Mouse (Mus musculus): ENCODE measurements around the gene Ppfia2.

Ppfia2 gene

DNA sequence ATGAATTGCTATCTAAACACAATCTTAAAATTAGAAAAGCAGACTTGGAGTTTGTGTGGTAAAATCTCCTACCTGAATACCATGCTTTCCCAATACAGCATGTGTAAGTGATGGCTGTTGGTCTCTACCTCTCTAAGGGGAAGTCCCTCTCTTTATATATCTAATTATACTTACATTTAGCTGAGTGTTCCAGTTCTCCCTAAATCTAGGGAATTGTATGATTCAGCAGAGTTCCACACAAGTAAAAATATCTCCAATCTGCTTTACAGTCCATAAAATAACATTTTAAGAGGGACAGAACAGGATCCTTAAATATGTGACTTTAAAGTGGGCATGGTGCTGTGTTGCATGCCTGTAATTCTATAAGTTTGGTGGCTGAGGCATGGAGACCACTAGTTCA, 444.7 kb downstream of the Ppfia2 start:
- DNase-seq (ENCODE audit: low spot score in 2 of 2), result no peak

DNA sequence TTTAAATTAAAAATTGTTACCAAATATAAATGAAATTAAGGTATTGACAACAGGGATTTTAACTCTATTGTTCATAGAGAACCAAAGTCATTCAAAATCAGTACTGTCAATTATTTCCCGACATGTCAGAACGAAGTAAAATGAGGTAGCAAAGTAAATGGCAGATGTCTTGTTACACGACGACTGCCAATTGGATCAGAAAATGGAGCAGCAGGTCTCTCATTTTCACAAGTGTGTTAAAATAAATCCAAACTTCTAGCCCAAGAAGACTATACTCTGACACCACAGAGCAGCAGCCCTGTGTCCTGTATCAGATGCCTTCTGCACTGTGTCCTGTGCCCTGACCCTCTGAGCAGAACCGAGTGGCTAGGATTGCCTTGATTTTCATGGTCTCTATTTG, 454.2 kb downstream of the Ppfia2 start:
- no peak for DNase-seq (ENCODE audit: low spot score in 2 of 2)

DNA sequence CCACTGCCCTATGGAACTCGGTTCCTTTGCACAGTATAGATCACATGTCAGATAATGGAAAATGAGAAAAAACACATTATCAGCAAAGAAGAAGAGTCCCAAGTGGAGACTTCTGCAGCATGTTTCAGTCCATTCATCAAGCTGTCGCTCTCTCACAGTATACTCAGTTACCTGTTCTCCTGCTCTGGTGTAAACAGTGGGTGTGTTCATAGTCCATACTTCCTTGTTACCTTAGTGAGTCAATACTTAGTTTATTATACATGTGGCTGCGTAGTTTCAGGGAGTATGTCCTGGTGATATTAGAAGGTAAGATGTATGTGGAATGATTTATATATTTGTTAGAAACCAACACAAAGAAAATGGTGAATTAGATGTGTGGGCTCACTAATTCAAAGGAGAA, 454.7 kb downstream of the Ppfia2 start:
- no peak for DNase-seq (ENCODE audit: low spot score in 2 of 2)

DNA sequence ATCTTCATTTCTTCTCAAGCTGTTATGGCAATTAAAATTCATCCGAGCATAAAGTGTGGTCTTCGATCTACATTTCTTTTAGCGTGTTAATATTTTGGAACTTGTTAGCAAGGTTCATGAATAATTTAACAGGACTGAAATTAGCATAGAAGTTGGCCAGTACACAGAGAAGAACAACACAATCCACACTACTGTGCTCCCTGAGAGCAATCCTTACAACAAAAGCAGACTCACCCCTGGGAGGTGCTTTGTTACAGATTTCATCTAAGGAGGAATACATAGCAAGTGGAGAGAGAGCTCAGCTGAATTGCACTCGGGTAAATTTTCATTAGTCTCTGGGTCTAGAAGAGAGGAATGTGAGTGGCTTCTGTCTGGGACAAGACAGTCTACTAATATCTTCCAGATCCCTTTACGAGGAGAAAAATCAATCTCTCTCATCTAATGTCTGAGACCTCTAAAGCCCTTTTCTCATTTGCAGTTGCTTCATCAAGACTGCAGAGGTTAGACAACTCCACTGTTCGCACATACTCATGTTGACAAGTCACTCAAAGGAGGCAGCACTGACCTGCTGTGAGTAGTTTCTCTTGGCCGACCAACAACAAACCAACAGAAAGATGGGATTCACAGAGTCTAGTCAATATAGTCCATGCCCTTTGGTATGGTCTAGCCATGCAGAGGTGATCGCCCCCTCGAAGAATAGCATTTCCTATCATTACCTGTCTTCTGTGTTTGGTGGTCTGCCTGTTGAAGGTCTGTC, 458.6 kb downstream of the Ppfia2 start:
- no peak for DNase-seq (ENCODE audit: low spot score in 2 of 2)

DNA sequence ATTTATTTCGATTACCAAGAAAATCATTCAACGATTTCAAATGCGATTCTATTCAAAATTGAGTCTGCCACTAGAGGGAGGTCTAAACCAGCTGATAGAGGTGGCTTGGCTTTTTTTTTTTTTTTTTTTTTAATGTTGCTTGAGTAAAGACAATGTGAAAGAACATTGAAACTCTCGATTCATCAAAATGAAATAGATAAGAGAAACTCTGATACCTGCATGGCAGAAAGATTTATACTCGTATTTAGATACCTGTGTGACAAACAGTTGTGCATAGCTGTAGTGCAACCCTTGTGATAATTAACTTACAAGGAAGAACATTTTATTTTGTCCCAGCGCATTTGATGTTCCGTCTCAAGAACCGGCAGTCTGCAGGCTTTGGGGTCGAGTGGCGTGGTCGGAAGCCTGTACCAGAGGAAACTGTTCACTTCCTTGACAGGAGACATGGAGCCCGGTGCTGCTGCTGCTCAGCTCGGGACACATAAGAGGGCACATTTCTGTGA, 462.5 kb downstream of the Ppfia2 start:
- no peak for DNase-seq (ENCODE audit: low spot score in 2 of 2)

DNA sequence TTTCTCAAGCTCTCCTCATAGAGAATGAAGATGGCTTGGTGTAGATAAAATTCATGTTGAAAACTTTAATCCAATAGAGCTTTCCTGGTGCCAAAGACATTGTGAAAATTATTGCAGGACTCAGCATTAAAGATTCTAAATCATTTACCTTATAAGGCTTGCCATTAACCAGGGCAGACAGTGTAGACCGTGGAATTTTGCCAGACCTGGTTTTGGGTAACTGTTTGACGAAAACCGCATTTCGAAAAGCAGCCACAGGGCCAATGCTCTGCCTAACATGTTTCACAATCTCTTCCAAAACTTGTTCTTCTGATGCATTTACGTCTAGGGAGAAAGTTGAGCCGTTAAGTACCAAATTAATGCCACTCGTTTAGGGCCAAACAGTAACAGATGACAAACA, 466.9 kb downstream of the Ppfia2 start:
- no peak for DNase-seq (ENCODE audit: low spot score in 2 of 2)

DNA sequence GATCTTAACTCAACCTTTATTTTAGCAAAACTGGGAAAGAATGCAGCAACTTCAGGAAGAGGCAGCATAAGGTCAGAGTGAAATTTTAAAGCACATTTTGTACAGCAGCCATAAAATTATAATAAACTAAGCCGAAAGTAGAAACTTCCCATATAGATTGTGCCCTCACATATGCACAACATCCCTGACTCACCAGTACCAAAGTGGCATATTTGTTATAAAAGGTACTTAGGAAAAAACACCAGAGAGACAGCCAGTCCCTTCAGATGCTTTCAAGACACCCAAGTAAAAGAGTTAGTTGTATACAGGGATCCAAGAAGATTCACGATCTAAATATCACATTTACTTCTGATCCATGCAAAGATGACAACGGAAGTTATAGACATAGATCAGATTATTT, 468.7 kb downstream of the Ppfia2 start:
- DNase-seq (ENCODE audit: low spot score in 2 of 2), result no peak

DNA sequence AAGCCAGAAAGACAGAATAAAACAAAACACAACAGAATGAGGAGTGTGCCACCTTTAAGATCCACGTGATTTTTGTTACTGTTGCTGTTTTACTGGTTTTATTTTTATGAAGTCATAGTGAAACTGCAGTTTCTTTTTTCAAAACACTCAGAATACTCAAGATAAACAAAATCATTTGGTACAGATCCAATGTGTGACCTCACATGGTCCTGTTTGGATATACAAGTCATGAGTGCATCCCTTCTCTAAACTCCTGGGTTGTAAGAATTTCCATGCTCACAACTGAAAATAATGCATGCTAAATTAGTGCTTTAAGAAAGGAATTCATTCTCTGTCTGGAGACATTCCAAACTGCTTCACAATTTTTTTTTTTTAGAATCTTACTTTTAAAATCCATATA, 469.3 kb downstream of the Ppfia2 start:
- no peak for DNase-seq (ENCODE audit: low spot score in 2 of 2)

DNA sequence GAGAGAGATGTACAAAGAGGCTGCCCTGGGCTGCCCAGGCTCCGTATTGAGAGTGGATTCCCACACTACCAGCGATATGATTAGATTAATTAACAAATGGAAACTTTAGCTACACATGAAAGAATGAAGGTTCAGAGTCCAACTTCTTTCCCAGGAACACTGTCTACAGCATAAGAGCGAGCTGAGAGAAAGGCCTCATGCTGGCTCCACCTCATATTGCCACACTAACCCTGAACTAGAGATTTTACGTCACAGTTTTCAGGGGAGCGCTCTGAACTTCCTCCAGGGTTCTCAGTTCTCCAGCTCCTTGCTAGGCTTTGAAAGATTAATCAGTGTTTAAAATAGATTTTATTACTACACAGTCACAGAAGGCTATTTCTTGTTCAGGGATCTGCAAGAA, 471.2 kb downstream of the Ppfia2 start:
- DNase-seq (ENCODE audit: low spot score in 2 of 2), result no peak

DNA sequence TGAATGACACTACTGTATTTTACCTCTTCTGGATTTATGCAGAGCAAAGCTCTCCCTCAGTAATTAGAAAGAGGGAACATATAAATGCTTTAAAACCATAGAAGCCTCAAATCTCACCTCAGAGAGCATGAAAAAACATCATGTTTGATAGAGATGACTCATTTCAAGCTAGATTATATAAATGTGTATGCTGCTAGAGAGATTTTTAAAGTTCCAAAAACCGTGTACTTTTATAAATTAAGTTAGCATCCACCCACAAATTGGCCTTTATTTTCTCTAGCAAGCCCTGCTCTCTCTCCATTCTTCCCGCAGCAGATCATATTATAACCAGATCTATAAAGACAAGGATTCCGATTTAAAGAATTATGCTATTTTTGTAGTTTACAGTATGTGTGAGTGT, 488.9 kb downstream of the Ppfia2 start:
- no peak for DNase-seq (ENCODE audit: low spot score in 2 of 2)

DNA sequence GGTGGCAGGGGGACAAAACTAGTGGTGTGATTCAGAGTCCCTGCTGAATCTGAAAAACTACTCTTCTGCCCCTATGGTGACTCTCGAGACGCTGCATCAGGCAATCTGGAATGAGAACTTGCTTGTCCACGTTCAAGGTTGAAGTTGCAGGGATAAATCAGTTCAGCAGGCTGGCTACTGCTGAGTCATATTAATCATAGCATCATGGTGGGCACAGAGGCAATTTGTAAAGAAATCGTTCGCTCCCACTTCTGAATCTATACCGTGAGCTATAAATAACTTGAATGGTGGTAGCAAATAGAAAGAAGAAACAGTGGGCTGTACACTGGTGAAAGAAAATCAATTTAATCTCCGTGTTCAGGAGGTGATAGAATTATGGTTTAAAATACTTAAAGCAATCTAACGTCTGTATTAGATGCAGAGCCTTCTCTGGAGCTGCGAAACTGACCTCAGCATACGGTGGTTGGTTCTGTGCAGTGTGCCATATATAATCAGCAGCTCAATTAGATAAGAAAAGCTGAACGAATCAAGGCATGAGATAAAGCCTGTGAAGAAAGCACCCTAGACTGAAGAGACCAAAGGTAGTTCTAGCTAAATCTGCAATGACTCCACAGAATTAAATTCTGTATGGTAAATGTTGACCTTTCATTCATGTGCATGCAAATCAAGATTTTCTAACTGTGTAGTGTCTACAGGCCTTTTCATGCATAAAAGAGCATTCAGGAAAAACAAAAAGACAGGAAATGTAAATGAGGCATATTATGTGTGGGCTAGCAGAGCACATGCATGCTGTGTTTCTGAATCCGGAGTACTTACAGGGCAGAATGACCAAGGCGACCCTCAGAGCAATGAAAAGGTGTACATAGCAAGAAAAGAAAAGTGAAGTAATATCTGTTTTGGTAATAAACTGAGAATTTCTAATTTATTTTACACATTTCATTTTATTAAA, 505.3 kb downstream of the Ppfia2 start:
- DNase-seq (ENCODE audit: low spot score in 2 of 2), result no peak
